ENCODE assay signal across 29 mouse cellular contexts in the genomic region with DNA sequence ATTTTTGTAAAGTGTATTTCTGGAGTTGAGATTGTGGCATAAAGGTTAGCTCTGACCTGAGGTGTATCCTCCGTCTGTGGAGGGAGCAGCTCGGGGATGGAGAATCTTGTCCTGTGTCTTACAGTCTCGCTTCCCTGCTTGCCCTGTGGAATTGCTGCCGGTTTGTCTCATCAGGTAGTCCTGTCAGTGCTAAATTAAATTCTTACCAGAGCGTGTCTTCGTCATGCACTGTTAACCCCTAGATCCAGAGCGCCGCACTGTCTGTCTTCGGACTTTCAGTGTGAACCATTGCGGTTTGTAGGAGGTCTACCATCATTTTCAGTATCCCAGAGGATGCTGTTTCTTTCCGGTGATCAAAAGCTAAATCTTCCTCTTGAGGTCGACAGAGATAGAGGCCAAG. TPM values are rescaled to one million over a fixed set of nuclear protein-coding genes. Genes with fewer than 3 reads are reported as not detected.
DNase-seq lines count a peak whose midpoint lies in the region; ATAC-seq and TF ChIP-seq lines count a peak whose summit lies in the region.
"Had no signal": no experiment of that assay in that cellular context is flagged by ENCODE, and none has a peak within 500 bp of the region (broad histone marks: within the 10 kb centered on the region; RNA-seq: fewer than 3 reads in every experiment).

No protein-coding gene starts in this region.

- 0 out of 2 replicates have a peak overlapping the region, but pooled peaks have one; percentile 3 for H3K4me2 ChIP-seq in hindbrain, embryonic 13.5 days
- H3K4me2 ChIP-seq in hindbrain, embryonic 11.5 days (replicated peaks; ENCODE audit: low read depth, low read length): no peak overlapping the region
- H3K4me2 ChIP-seq in kidney, embryonic 16.5 days (replicated peaks; ENCODE audit: low read depth, low read length): no peak overlapping the region
- H3K4me2 ChIP-seq: embryonic facial prominence, embryonic 15.5 days; forebrain, embryonic 12.5 days; midbrain, embryonic 15.5 days had no signal

- H3K36me3 ChIP-seq in hindbrain, embryonic 13.5 days: peaks cover 2% of the 10 kb centered on the region; the same call in 1 of the 2 replicates
- no peaks in the 10 kb centered on the region for H3K36me3 ChIP-seq in hindbrain, embryonic 11.5 days (ENCODE audit: control insufficient read depth, insufficient read depth, low read length)
- no peaks in the 10 kb centered on the region for H3K36me3 ChIP-seq in kidney, adult 2 months (ENCODE audit: control insufficient read depth, insufficient read depth, low read length)
- H3K36me3 ChIP-seq in kidney, embryonic 16.5 days (ENCODE audit: insufficient read depth, low read length): no peaks in the 10 kb centered on the region
- H3K36me3 ChIP-seq: embryonic facial prominence, embryonic 15.5 days; heart, embryonic 10.5 days; midbrain, embryonic 15.5 days had no signal

- WGBS in hindbrain, embryonic 13.5 days: 59% methylated on average over 12 of the region's 12 CpGs
- WGBS in hindbrain, embryonic 11.5 days: 69% methylated on average over 12 of the region's 12 CpGs
- 47% methylated on average over 12 of the region's 12 CpGs for WGBS in kidney, adult 2 months
- WGBS in kidney, embryonic 16.5 days: 51% methylated on average over 12 of the region's 12 CpGs

- no peak overlapping the region for H3K4me3 ChIP-seq in hindbrain, embryonic 13.5 days
- H3K4me3 ChIP-seq in hindbrain, embryonic 11.5 days (ENCODE audit: low read depth, low read length): no peak overlapping the region
- no peak overlapping the region for H3K4me3 ChIP-seq in kidney, adult 2 months (ENCODE audit: insufficient read depth, low read depth, low read length)
- H3K4me3 ChIP-seq in kidney, embryonic 16.5 days (ENCODE audit: low read length): no peak overlapping the region
- H3K4me3 ChIP-seq: embryonic facial prominence, embryonic 10.5 days; embryonic facial prominence, embryonic 15.5 days; forebrain, embryonic 12.5 days; heart, embryonic 10.5 days; midbrain, embryonic 15.5 days had no signal

- intact Hi-C loops in left cerebral cortex, postnatal 10 days (cut with DNase I): no loop called here

- H3K9ac ChIP-seq in hindbrain, embryonic 13.5 days: no peak overlapping the region
- H3K9ac ChIP-seq in hindbrain, embryonic 11.5 days (ENCODE audit: low read depth, low read length): no peak overlapping the region
- no peak overlapping the region for H3K9ac ChIP-seq in kidney, embryonic 16.5 days (replicated peaks; ENCODE audit: low read length)
- H3K9ac ChIP-seq: embryonic facial prominence, embryonic 15.5 days; forebrain, embryonic 12.5 days; forebrain, postnatal 0 days; liver, embryonic 14.5 days; midbrain, embryonic 15.5 days had no signal

- TF ChIP-seq CTCF in kidney, adult 2 months (conservative IDR thresholded peaks at IDR 0.05; ENCODE audit: insufficient read depth, insufficient read length, low read depth, low read length): no peak

- no peak for DNase-seq in hindbrain, embryonic 11.5 days (ENCODE audit: low spot score)
- peak; percentile 60 for DNase-seq in kidney, adult 2 months
- DNase-seq in left cerebral cortex, adult 11 months (ENCODE audit: low spot score): no peak
- no peak for DNase-seq in left cerebral cortex, postnatal 10 days (ENCODE audit: extremely low spot score in 1 of 2, low spot score in 2 of 2)
- DNase-seq in ovary, postnatal 36 days (ENCODE audit: low spot score): no peak
- DNase-seq: adrenal gland, postnatal 14 days; cerebellum, adult 11-12 months; cerebellum, adult 9-11 months; forebrain, postnatal 0 days; gastrocnemius, postnatal 10 days; heart, postnatal 36 days; layer of hippocampus, postnatal 36 days; liver; lung, adult 2 months; lung, postnatal 10 days; right cerebral cortex, postnatal 4 days; thymus, adult 2 months; thymus, postnatal 36 days had no signal

- H3K9me3 ChIP-seq in hindbrain, embryonic 13.5 days: no peaks in the 10 kb centered on the region
- H3K9me3 ChIP-seq in hindbrain, embryonic 11.5 days (ENCODE audit: control insufficient read depth, low read length): no peaks in the 10 kb centered on the region
- H3K9me3 ChIP-seq in kidney, embryonic 16.5 days (ENCODE audit: low read length): no peaks in the 10 kb centered on the region
- H3K9me3 ChIP-seq: embryonic facial prominence, embryonic 10.5 days; embryonic facial prominence, embryonic 15.5 days; forebrain, embryonic 12.5 days; heart, embryonic 10.5 days; midbrain, embryonic 15.5 days had no signal

- TF ChIP-seq POLR2A in kidney, adult 2 months (IDR thresholded peaks at IDR 0.05; ENCODE audit: low read depth, low read length): no peak

- no peaks in the 10 kb centered on the region for H3K27me3 ChIP-seq in hindbrain, embryonic 13.5 days
- H3K27me3 ChIP-seq in hindbrain, embryonic 11.5 days (ENCODE audit: control insufficient read depth, insufficient read depth, low read length): no peaks in the 10 kb centered on the region
- H3K27me3 ChIP-seq in kidney, adult 2 months (replicated peaks; ENCODE audit: control insufficient read depth, insufficient read depth, low read length): no peaks in the 10 kb centered on the region
- no peaks in the 10 kb centered on the region for H3K27me3 ChIP-seq in kidney, embryonic 16.5 days (ENCODE audit: insufficient read depth, low read length)
- H3K27me3 ChIP-seq: embryonic facial prominence, embryonic 15.5 days; forebrain, embryonic 12.5 days; midbrain, embryonic 15.5 days had no signal

- peaks cover 76% of the 10 kb centered on the region for H3K4me1 ChIP-seq in hindbrain, embryonic 13.5 days (replicated peaks)
- H3K4me1 ChIP-seq in hindbrain, embryonic 11.5 days (replicated peaks; ENCODE audit: control insufficient read depth, insufficient read depth, low read length): peaks cover 7% of the 10 kb centered on the region
- no peaks in the 10 kb centered on the region for H3K4me1 ChIP-seq in kidney, adult 2 months (ENCODE audit: control insufficient read depth, insufficient read depth, low read length)
- peaks cover 9% of the 10 kb centered on the region for H3K4me1 ChIP-seq in kidney, embryonic 16.5 days (ENCODE audit: insufficient read depth, low read length)
- H3K4me1 ChIP-seq: heart, embryonic 10.5 days had no signal

- no peak for ATAC-seq in hindbrain, embryonic 13.5 days (ENCODE audit: low FRiP score)
- ATAC-seq in hindbrain, embryonic 11.5 days (ENCODE audit: low FRiP score): no peak
- ATAC-seq in kidney, embryonic 16.5 days (ENCODE audit: low FRiP score, low TSS enrichment): peak; percentile 83
- ATAC-seq: forebrain, postnatal 0 days; hindbrain, embryonic 16.5 days; midbrain, embryonic 15.5 days had no signal

- 0 out of 2 replicates have a peak overlapping the region, but pooled peaks have one; percentile 37 for H3K27ac ChIP-seq in hindbrain, embryonic 13.5 days
- no peak overlapping the region for H3K27ac ChIP-seq in hindbrain, embryonic 11.5 days (ENCODE audit: low read depth, low read length)
- no peak overlapping the region for H3K27ac ChIP-seq in kidney, adult 2 months (ENCODE audit: insufficient read depth, low read depth, low read length)
- no peak overlapping the region for H3K27ac ChIP-seq in kidney, embryonic 16.5 days (ENCODE audit: low read length)
- H3K27ac ChIP-seq: embryonic facial prominence, embryonic 10.5 days; embryonic facial prominence, embryonic 15.5 days; heart, embryonic 10.5 days; liver, embryonic 14.5 days; macrophage; stomach, postnatal 0 days had no signal

RNA-seq across cellular contexts. Expression of a gene that starts 10.1 kb away (rescaled TPM):
- 178 and 186 TPM in 2 replicates for polyA plus RNA-seq in hindbrain, embryonic 13.5 days (2015; fragmentation: Nextera tagmentation; extraction: Ambion mirVana)
- polyA plus RNA-seq in hindbrain, embryonic 11.5 days (2014; fragmentation: Nextera tagmentation; extraction: Ambion mirVana): 112 and 115 TPM in 2 replicates
- polyA plus RNA-seq in kidney, adult 2 months (2012; rRNA removed): 0.45 and 0.58 TPM in 2 replicates
- polyA plus RNA-seq in kidney, embryonic 16.5 days (2015; fragmentation: Nextera tagmentation; extraction: Ambion mirVana): 5.0 and 5.4 TPM in 2 replicates
- total RNA-seq in left cerebral cortex, postnatal 10 days (2021): 100 to 1,000 TPM; 531 to 546 TPM

Comparison
In these comparisons a context has a peak if more than half of its experiments do, and no peak if none do; other contexts are left out.
1. RNA of a gene that starts 10.1 kb away (polyA plus RNA-seq): 178 to 186 TPM in hindbrain, embryonic 13.5 days and 112 to 115 TPM in hindbrain, embryonic 11.5 days; 5.0 to 5.4 TPM in kidney, embryonic 16.5 days and 0.45 to 0.58 TPM in kidney, adult 2 months; every median in the first group is over 10 times any median in the second.